Mouse (Mus musculus): ENCODE data around the gene Nphp1.
A peak's percentile ranks its signal among the peaks of the same experiment; 100 is the strongest.

Nphp1 gene

DNA sequence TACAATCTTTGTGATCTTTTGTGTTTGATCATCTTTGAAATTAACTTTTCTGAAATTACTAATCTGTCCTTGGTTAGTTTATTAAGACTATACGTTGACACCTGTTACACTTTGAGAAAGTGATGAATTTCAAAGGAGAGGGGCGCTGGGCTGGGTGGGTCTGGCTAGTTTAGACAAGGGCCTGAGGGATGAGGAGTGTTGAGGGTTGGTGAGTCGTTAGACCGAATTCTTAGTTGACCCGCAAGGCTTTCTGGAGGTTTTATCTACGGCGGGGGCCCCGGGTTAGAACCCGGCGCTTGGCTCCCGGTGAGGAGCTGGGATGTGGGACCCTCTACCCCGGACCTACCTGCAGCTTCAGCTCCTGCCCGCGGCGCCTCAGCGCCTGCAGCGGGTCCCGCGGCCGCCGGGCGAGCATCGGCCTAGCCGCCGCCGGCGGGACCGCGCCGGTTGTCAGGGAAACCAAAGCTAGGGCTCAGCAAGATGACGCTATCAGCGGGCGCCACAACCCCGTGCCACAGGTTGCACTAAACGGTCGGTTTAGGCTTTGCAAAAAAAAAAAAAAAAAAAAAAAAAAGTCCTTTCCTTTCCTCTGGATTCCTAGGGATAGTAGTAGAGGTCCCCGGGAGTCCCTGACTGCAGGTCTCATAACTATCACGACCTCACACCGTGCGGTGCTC is at the start of gene Nphp1:
TSS of gene Nphp1 (minus strand) at position 458 of the 677 bp plus-strand sequence.
- DNase-seq (ENCODE audit: low spot score in 2 of 2): peak; percentile 57 to 67

DNA sequence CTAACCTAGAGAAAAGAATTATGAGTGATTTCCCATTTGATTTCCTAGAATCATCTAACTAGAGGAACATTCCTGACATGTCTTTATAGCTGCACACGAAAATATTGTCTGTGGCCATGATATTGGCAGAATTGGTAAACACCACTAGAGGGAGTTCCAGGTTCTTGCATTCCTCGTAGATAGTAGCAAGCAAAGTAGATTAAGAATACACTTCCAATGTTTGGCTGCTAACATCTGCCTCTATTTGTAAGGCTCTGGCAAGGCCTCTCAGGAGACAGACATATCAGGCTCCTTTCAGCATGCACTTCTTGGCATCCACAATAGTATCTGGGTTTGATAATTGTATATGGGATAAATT is 44.1 kb upstream of the Nphp1 start:
- no peak for DNase-seq (ENCODE audit: low spot score in 2 of 2)

DNA sequence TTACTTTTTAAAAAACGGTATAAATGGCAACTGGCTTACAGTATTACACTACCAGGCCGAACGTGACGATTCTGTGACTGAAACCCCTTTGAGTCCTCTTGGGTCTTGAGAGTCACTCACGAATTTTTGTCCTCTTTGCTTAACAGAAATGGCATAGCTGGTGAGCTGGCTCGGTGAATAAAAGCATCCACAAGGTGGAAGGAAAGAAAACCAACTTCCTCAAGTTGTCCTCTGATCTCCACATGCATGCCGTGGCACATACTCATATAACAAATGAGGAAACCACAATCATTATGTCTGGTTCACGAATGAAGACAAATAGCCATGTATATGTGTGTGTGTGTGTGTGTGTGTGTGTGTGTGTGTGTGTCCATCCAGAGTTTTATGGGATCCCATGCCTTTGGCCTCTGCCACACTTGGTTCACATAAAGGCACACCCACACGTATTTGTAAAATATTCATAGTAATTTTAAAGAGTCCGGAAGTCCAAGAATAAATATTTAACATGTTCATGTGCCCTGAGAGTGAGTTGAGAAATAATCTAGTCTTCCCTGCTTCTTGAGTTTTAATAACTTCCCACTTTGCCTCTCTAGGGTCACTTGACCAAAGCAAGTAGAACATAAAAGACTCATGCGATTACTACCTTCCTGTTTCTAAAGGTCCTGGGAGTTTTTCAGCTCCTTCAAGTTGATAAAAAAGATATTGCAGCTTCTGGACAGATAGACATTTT is 43.6 kb upstream of the Nphp1 start:
- DNase-seq (ENCODE audit: low spot score in 2 of 2): no peak

DNA sequence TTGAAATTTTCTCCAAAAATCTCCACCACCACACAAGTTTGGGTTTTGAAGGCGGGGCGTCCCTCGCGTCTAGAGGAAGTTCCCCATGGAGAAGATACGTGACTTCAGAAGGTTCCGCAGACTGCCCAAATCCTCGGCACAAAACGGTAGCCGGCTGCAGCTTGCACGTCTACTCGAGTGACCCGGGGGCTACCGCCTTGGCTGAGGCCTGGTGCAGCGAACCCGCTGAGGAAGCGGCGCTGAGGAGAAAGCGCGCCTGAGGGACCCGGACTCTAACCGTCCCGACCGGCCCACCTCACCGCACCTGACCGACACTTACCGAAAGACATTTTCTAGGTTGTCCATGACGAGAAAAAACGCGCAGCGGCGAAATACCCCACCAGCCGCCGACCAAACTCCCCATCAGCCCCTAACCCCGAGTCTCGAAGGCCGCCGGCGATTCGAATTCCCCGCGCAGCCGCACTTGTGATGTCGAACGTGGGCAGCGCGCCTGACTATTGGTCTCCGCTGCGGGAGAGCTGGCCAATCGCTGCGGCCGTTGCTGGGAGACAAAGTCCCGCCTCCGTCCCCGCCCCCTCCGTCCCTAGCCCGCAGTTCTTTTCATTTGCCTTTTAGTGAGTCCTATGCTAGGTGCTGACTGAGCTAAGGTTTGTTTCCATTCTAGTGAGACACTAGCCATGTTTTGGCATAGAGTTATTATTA is 42.9 kb upstream of the Nphp1 start, which contains the start of gene Bub1:
TSS of gene Bub1 (minus strand) at position 465 of the 702 bp plus-strand sequence.
- DNase-seq (ENCODE audit: low spot score in 2 of 2): peak; percentile 80 to 91

DNA sequence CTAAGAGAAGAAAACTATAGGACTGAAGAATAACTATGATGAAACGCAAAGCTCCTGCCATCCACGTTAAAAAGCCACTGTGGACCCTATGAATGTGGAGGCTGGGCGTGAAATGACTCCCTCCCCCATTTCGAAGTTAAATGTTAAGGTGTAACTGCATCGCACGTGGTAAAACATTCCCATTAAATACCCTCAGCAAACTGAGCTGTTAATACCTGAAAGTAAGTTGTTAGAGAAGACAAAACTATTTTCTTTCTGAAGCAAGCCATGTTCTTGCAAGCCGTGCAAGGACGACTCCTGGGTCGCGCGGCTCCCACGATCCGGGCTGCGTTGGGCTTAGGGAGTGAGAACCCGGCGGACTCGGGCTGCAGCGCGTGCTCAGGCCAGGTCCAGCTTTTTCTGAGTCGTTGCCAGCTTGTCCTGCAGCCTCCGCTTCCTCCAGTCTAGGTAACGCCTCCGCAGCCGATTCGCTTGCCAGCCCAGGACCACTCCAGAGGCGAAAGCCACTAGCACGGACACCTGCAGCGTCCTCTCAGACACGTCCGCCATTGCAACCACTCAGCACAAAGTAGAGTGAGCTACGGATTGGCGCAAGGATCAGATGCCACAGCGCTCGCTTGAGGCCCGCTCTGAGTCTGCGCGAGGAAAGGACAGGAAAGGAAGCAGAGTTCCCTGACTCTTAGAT is 3.4 kb upstream of the Nphp1 start, which contains the start of gene Mtln:
TSS of gene Mtln (minus strand) at position 570 of the 685 bp plus-strand sequence.
- peak; percentile 85 to 86 for DNase-seq (ENCODE audit: low spot score in 2 of 2)

DNA sequence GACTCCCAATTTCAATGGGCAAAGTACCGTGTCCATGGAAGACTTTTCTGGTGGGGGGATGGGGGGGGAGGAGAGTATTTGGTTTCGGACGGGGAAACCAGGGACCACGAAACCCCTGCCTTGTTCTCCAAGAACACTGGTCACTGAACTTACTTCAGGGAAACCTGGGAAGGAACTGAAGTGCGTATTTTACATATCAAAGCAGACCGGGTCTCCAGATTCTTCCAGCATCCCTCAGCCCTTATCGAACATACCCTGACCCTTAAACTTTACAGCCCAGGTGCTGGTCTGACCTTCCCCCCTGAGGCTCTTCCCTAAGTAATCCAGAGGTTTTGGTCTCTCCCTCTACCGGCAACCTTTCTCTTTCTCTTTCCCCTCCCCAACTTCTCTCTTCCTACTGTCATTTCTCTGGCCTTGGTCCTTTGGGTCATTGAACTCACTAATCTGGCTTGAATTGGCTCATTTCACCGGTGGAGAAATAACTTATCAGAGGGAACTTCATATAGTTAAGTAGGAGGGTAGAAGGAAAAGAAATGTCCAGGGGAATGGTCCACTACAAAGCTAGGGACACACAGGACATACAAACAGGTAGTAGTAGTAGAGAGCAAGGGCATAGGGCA is 1.1 kb upstream of the Nphp1 start:
- no peak for DNase-seq (ENCODE audit: low spot score in 2 of 2)

DNA sequence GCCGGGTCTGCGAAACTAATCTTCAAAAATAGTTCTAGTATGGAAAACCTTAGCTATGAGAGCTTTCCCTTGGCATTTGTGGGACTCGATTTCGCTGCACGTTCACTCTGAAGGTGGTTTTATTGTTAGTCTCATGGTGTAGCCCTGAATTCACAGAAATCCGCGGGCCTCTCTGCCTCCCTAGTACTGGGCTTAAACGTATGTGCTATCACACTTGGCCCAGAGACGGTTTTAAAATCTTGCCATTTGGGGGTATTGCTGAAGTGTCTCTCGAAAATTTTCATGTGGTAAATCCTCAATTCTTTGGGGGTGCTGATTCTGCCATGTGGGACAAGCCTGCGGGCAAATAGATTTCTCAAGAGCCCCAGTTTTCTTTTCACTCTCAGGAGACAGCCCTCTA is 441 bp upstream of the Nphp1 start:
- DNase-seq (ENCODE audit: low spot score in 2 of 2): no peak

DNA sequence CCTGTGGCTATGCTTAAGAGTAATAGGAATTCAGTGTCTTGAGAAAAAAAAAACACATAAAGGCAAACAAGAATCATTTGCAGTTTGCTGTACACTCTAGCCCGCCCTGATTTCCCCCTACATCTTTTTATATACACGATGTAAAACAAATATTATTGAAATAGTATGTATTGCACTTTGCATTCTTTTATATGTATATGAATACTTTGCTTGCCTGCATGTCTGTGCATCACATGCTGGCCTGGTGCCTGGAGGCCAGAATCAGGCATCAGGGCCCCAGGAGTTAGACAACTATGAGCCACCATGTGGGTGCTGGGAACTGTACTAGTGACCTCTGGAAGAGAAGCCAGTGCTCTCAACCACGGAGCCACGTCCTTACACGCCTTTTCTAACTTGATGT is 1.5 kb downstream of the Nphp1 start:
- no peak for DNase-seq (ENCODE audit: low spot score in 2 of 2)

DNA sequence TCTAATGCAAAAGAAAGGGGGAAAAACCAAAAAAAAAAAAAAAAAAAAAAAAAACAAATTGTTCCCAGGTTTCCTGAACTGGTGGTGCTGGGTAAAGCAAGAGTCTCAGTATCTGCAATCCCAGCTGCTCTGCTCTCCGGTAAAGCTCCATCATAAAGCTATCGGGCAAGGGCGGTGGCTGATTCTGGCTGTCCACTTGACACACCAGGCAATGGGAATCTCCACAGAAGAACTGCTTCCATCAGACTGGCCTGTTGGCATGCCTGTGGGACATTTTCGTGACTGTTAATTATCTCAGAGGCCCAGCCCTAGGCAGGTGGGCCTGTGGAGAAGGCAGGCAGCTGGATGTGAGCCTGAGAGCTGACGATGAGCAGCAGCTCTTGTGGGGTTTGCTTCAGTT is 10.2 kb downstream of the Nphp1 start:
- DNase-seq (ENCODE audit: low spot score in 2 of 2): no peak

DNA sequence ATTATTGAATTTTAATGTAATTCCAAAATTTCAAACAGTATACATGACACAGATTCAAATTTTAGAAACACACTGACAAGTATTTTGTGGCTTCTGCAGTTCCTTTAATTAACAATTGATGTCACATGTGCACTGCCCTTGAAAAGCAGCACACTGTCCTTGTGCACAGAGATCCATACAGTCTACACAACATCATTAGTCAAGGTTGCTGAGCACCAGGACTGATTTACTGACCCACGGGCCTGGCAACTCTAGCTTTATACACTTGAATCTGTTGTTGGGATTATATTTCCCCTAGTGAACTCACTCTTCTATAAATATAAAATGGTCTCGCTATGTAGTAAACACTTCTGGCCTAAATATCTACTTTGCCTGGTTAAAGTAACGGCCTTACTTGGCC is 13.7 kb downstream of the Nphp1 start:
- no peak for DNase-seq (ENCODE audit: low spot score in 2 of 2)

DNA sequence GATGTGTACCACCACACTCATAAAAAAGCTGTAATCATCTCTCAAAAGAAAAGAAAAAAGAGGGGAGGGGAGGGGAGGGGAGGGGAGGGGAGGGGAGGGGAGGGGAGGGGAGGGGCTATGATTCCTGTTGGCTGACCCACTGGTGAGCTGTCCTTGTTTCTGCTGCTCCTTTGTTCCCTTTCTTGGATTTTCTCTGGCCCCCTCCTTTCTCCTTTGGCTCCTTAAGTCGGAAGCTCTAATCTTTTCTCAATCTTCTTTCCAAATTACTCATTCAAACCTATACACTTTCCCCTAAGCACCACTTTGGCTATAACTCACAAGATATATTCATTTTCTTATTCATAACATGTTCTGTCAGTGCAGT is 14.1 kb downstream of the Nphp1 start:
- DNase-seq (ENCODE audit: low spot score in 2 of 2): no peak

DNA sequence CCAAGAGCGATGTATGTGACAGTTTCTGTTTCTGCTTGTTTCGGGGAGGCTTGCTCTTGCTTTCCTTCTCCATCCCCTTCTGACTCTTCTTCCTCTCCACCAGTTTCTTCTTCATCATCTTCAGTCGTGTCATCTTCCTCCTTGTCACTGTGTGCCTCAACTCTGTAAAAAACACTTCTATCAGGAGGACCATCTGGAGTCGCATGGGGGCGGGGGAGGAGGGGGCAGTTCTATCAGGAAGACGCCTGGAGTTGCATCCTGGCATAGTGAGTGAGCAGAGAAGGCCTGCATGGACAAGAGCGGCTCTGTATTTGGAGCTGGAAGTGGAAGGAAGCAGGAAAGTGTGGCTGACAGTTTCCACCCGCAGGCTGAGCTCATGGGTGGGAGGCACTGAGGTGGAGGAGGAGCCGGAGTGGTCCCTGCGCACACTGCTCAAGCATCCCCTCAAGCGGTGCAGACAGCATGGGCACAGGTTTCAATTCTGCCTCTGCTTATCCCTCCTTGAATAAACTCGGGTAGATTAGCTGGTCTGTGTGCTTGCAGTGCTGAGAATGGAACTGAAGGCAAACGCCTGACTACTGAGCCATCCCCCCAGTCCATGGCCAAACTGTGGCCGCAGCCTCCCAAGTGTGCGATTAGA is 14.6 kb downstream of the Nphp1 start:
- DNase-seq (ENCODE audit: low spot score in 2 of 2): no peak

DNA sequence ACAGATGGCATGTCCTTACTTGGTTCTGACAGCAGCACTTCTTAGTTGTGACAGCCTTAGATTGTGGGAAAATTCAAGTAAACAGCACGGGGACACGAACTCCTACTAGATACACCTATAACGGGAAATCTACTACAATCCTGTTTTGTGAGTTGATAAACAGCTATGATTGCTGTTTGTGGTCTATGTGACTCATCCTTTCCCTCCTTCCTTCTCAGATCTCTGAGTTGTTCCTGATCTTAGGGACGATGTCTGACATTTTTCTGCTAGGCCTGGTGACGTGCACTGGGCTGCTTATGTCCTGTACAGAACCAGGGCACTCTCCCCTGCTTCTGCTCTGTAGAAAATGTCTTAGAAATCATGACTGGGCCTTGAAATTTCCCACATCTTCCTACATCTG is 27.1 kb downstream of the Nphp1 start:
- no peak for DNase-seq (ENCODE audit: low spot score in 2 of 2)

DNA sequence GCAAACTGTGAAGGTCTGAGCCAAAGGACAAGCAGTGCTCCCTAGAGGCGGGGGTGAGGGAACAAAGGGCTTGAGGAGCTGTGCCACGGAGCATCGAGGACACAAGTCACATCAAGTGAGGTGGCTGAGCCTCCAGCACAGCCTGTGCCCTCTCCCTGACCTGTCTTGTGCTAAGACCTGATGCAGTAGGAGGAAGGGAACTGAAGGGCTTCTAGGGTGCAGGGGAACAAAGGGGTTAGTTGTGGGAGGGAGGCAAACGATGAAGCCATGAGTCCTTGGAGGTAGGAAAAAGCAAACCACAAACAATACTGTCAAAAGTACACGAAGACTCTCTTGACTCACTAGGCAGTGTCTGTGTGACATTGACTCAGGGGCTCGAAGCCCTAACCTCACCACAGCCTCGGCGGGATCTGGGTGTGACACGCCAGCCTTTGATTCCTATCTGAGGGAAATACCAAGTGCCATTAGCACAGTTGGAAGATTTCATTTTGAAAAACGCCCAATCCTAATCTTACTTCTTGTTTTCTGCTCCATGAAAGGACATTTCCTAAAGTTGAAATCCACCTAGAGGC is 28.2 kb downstream of the Nphp1 start:
- no peak for DNase-seq (ENCODE audit: low spot score in 2 of 2)

DNA sequence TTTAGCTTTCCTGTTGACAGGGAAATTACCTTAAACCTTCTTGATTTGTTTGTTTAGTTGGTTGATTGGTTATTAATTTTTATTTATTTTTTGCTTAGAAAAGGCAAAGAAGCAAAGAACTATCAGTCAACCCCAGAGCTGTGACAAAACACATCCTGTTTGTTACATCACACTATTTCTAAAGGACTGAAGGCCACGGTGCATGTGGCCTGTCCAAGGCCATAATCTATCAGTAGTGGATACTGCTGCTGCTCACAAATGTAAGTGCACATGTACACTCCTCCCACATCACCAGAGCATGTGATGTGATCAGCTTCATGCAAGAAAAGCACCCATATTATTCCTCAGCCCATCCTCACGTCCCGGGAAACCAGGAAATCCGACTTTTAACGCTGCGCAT is 28.7 kb downstream of the Nphp1 start:
- DNase-seq (ENCODE audit: low spot score in 2 of 2): no peak

DNA sequence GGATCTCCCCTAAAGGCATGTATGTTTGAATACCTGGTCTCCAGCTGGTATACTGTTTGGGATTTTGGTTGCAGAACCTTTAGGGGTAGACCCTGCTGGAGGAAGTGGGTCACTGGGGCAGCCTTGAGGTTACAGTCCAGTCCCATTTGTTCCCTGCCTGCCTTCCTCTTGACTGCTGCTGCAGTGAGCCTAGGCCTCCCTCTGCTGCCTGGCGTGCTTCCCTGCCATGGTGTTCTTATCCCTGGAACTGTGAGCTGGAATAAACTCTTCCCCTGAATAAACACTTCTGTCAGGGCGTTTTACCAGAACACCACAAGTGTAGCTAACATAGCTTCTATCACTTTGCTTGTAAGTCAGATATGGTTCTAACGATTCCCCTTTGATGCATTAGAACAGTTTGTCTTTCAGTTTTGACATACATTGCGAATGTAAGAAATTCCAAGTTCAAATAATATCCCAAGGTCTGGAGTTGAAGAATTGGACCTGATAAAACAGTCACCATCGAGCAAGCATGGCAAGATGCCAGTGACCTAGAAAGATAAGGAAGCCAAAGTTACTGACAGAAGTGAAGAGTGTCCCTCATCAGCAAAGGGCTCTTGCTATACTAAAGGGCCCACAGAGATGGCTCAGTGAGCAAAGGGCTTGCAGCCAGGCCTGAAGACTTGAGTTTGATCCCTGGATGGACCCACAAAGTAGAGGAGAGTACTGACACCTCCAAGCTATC is 29.4 kb downstream of the Nphp1 start:
- no peak for DNase-seq (ENCODE audit: low spot score in 2 of 2)

DNA sequence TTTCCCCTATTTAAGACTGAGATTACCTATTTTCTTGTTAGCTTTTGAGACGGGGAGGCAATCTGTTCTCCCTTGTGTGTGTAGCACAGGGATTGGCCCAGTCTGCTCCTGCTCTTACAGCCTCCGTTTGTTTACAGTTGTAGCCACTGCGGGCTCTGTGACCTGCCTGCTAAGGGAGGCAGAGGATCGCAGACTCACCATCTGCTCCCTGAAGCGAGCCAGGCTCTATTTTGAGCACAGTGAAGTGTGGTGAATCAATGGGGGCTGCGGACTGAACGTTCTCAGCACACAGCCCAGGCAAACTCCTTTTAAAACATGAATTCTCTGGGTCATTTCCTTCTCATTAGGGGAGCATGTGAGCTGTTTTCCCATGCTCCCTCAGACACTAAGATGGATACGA is 31.5 kb downstream of the Nphp1 start:
- DNase-seq (ENCODE audit: low spot score in 2 of 2): peak; percentile 20 to 40

DNA sequence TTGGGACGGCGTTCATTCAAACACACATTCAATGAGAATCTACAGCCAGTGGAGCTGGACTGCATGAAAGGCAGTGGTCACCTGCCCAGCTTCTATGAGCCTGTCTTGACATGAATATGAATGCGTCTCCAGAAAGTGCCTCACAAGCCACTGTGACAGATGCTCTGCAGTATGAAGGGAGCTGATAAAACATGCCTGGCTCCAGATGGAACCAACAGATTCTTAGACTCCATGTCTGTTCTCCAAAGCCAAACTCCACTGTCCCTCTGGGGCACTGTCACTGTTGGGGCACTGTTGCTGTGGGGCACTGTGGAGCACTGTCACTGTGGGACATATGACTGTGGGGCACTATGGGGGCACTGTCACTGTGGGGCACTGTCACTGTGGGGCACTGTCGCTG is 34.6 kb downstream of the Nphp1 start:
- DNase-seq (ENCODE audit: low spot score in 2 of 2): no peak

DNA sequence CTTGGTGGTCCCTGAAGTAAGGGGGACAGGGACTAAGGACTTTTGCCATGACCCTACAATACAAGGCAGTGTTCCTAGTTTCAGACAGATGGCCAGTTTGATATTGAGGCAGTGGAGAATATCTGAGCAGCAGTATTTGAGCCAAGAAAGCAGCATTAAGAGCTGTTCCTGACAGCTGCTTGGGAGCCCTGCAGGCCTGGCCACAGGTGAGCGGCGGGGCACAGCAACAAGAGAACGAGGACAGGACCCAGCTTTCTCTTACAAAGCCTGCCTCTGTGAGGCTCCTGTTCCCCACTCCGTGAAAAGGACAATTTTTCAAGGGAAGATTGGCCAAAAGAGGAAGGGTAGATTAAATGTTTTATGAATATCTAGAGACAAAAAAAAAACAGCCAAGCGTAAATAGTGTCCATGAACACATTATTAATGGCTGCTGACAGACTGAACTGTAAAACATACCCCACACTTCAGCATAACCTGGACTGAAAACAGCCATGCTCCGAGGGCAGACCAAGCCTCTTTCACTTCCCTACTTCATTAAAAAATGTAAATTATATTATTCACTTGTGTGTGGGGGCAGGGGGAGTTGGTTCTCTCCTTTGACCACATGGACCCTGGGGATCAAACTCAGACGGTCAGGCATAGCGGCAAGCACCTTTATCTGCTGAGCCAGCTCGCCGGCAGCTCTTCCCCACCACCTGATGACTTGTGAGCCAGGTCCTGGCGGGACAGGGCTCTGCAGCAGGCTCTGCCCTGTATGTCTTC is 36.7 kb downstream of the Nphp1 start:
- DNase-seq (ENCODE audit: low spot score in 2 of 2): no peak

DNA sequence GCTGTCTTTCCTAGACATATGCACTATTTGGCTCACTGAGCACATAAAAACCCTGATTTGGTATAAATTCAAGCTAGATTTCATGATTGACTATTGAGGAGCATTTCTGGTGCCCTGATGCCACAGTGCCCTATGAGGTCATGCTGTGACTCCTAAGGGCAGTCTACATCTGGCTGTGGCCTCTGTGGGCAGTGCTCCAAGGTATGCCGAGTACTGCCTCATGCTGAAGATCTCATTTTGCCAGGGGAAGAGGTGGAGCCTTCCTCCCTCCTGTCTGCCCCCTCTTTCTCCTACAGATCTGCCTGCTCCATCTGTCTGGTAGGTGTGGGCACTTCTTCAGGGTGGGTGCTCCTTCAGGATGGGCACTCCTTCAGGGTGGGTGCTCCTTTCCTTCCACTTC is 39.3 kb downstream of the Nphp1 start:
- no peak for DNase-seq (ENCODE audit: low spot score in 2 of 2)
